Mouse (Mus musculus) heart, adult 2 months (tissue): Measurements from ENCODE around the gene Nsmf. TPM values are rescaled to one million over a fixed set of nuclear protein-coding genes. Genes with fewer than 3 reads are reported as not detected.

Source experiments
- DNase-seq, 2 experiments: peaks; one replicate each; pipeline ENCODE4 v3.0.0; 2021
- H3K27ac ChIP-seq: fragments of 200-600 bp; 2 replicates; pipeline ENCODE4 v1.8.1; 2022
- H3K27me3 ChIP-seq: fragments of 200-500 bp; 2 replicates; pipeline ENCODE4 v1.6.1; 2012; ENCODE audit warnings: mild to moderate bottlenecking, low read length, inconsistent platforms, mixed read lengths; ENCODE audit not compliant: control insufficient read depth, insufficient read depth
- H3K36me3 ChIP-seq: fragments of 200-500 bp; 2 replicates; pipeline ENCODE4 v1.6.1; 2012; ENCODE audit warnings: low read length, inconsistent platforms; ENCODE audit not compliant: control insufficient read depth, insufficient read depth
- H3K4me1 ChIP-seq: fragments of 200-500 bp; 2 replicates; pipeline ENCODE4 v1.6.1; 2011; ENCODE audit warnings: low read length; ENCODE audit not compliant: control insufficient read depth, insufficient read depth
- H3K4me3 ChIP-seq: fragments of 200-600 bp; 2 replicates; pipeline ENCODE4 v1.8.1; 2022
- H3K79me2 ChIP-seq: fragments of 200-500 bp; replicated peaks from 2 replicates; pipeline ENCODE4 v1.6.1; 2012; ENCODE audit warnings: mild to moderate bottlenecking, inconsistent platforms, low read length, moderate library complexity, mixed read lengths; ENCODE audit not compliant: control insufficient read depth, insufficient read depth
- H3K9ac ChIP-seq: fragments of 200-500 bp; 2 replicates; pipeline ENCODE4 v1.6.1; 2012; ENCODE audit warnings: low read depth, mild to moderate bottlenecking, control low read depth, inconsistent platforms, low read length, mixed read lengths
- CTCF ChIP-seq: fragments of 200-600 bp; IDR thresholded peaks from 2 replicates; pipeline ENCODE4 v1.8.1; 2022; ENCODE audit warnings: antibody characterized with exemption, mild to moderate bottlenecking, moderate library complexity
- EP300 ChIP-seq: fragments of 200-500 bp; IDR thresholded peaks from 2 replicates; pipeline ENCODE4 v1.6.1; 2011; ENCODE audit warnings: low read depth, low read length, control low read depth; ENCODE audit not compliant: insufficient read depth
- POLR2A ChIP-seq: fragments of 200-500 bp; IDR thresholded peaks from 2 replicates; pipeline ENCODE4 v1.6.1; 2011; ENCODE audit warnings: mild to moderate bottlenecking, low read depth, low read length, control low read depth; ENCODE audit not compliant: insufficient read depth
- WGBS: fragments of 180-500 bp; shearing (Covaris S2); methylation state at CpG from one replicate; pipeline ENCODE4 v1.1.7; 2018; 5-methylcytosine and 5-hydroxymethylcytosine counted together
- intact Hi-C: fragments of 180-260 bp; cut with DNase I; formaldehyde crosslinking; loops from one replicate; pipeline ENCODE4 v1.15.1; 2025
- microRNA-seq, 2 experiments: library from miRNA; unstranded; fragments of <30 nt; microRNA quantifications; one replicate each; pipeline ENCODE4 v1.2.0; 2021
- polyA plus RNA-seq: library from polyadenylated mRNA; depleted of rRNA; stranded (reverse); fragments of >200 nt; gene quantifications from 2 replicates; pipeline ENCODE4 v1.2.3, GENCODE M21; 2012; rRNA removed
- total RNA-seq, 2 experiments: library from RNA; stranded (reverse); gene quantifications; 2 replicates each; pipeline ENCODE4 v1.2.3; 2021

Nsmf gene
- total and polyA plus RNA-seq, 3 experiments: 12.4 to 46.9 (median 13.3) TPM

DNA sequence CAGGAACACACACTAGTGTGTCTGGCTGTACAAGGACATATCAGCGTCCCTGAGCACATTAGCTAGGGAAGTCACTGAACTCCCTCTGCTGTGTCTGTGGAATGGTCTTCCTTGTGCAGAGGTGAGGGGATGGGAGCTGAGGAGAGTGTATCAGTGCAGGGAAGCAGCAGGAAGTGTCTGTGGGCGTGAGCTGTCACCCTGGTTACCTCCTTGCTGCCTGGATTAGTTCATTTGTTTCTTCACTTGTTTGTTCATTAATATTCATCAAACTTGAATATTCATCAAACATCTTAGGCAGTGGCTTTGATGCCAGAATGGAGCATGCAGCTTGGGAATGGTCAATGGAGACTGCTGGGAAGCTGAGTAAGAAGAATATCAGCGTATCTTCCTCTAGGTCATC, 45.5 kb downstream of the Nsmf start:
- H3K27me3 ChIP-seq: no peaks in the 10 kb centered on the region
- TF ChIP-seq EP300 (no peak), CTCF (no peak), POLR2A (no peak)
- H3K4me1 ChIP-seq: no peaks in the 10 kb centered on the region
- H3K79me2 ChIP-seq: no peaks in the 10 kb centered on the region
- WGBS: 85% methylated on average over 3 of the region's 3 CpGs
- no peak overlapping the region for H3K4me3 ChIP-seq
- intact Hi-C loops: loop anchor here (5.0 kb wide), 1 partner anchor 58 kb away; no protein-coding TSS in a partner anchor
- no peak overlapping the region for H3K27ac ChIP-seq
- H3K9ac ChIP-seq: no peak overlapping the region
- DNase-seq: no peak
- no peaks in the 10 kb centered on the region for H3K36me3 ChIP-seq

DNA sequence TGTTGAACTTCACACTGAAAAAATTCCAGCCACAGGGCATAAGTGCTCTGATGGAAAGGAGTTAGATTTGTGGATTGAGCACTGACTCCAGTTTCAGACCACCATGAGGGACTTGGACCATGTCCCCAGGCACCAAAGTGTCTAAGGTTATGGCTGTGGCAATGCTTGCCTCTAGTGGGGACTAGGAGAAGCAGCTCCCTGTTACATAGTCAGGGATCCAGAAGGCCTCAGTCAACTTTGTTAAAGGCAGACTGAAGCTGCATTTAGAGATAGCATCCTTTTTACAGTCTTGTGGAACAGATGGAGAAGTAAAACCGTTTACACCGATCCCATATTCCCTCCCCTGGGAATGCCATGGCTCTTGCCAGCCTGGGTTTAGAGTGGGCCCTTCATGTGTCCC, 50.0 kb downstream of the Nsmf start:
- Histone ChIP-seq H3K27ac (no peak overlapping the region), H3K9ac (no peak overlapping the region), H3K4me1 (peaks cover 6% of the 10 kb centered on the region), H3K4me3 (no peak overlapping the region), H3K36me3 (no peaks in the 10 kb centered on the region), H3K79me2 (no peaks in the 10 kb centered on the region), H3K27me3 (no peaks in the 10 kb centered on the region)
- intact Hi-C loops: no loop called here
- WGBS: 80% methylated on average over 2 of the region's 2 CpGs
- TF ChIP-seq EP300 (no peak), POLR2A (no peak), CTCF (no peak)
- no peak for DNase-seq

DNA sequence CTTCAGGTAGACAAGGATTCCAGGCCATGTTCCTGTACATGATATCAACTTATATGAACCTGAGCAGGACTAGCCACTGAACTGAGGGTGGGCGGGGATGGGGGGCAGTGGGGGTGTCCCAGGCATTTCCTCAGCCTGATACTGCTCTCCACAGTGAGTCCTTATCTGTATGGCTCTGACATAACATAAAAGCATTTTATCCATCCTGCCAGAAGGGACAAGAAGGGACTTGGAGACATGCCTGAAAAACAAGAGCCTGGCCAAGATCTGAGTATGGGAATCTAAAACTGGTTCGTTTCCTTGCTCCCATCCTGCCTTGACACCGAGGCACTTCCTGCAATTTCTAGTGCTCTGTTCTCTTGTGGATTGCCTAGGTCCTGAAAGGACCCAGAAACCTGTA, 51.9 kb downstream of the Nsmf start:
- intact Hi-C loops: no loop called here
- WGBS: 12% methylated on average over 3 of the region's 3 CpGs
- no peaks in the 10 kb centered on the region for H3K79me2 ChIP-seq
- no peak for TF ChIP-seq EP300
- no peak for TF ChIP-seq POLR2A
- no peak for TF ChIP-seq CTCF
- H3K36me3 ChIP-seq: no peaks in the 10 kb centered on the region
- H3K27ac ChIP-seq: peak overlapping the region; percentile 29
- H3K4me1 ChIP-seq: peaks cover 13% of the 10 kb centered on the region
- no peak overlapping the region for H3K9ac ChIP-seq
- no peaks in the 10 kb centered on the region for H3K27me3 ChIP-seq
- no peak for DNase-seq
- no peak overlapping the region for H3K4me3 ChIP-seq

DNA sequence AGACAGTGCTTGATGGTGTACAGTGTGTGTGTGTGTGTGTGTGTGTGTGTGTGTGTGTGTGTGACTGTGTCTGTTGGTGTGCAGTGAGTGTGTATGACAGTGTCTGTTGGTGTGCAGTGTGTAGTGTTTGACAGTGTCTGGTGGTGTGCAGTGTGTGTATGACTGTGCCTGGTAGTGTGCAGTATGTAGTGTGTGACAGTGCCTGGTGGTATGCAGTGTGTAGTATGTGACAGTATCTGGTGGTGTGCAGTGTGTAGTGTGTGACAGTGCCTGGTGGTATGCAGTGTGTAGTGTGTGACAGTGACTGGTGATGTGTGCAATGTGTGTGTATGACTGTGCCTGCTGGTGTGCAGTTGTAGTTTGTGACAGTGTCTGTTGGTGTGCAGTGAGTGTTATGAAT, 55.3 kb downstream of the Nsmf start:
- Histone ChIP-seq H3K27me3 (no peaks in the 10 kb centered on the region), H3K36me3 (no peaks in the 10 kb centered on the region), H3K27ac (no peak overlapping the region), H3K79me2 (no peaks in the 10 kb centered on the region), H3K4me3 (no peak overlapping the region), H3K9ac (no peak overlapping the region), H3K4me1 (peaks cover 19% of the 10 kb centered on the region)
- intact Hi-C loops: no loop called here
- TF ChIP-seq CTCF (no peak), EP300 (no peak), POLR2A (no peak)
- no peak for DNase-seq

DNA sequence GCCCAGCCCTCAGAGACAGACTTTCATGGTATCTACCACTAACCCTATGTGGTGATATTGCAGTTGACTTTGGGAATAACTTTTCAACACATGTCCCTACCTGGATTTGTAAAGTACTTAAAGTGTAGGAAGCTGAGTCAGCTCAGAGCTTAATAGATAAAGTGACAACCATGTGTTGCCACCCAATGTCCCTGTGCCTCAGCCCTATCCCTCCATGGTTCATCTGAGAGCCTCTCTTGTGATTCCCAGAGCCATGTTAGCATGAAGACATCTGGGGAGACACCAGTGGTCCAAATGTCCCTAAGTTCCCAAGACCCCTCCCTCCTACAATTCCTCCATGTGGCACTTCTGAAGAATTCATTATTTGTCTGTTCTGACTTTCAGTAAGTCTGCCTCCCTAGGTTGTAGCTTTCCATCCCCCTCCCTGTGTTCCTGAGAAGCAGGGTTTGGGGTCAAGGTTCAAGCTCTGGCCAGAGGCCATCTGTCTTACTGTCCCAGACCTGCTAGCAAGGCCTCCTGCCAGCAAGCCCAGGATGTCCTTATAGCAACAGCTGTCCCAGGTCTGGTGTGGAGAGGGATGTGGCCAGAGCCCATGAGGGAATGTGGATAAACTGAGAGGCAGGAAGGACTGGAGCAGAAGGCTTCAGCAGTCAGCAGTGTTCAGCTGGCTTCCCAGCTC, 56.5 kb downstream of the Nsmf start:
- Histone ChIP-seq H3K79me2 (no peaks in the 10 kb centered on the region), H3K9ac (no peak overlapping the region), H3K4me1 (peaks cover 19% of the 10 kb centered on the region), H3K27me3 (no peaks in the 10 kb centered on the region), H3K4me3 (no peak overlapping the region), H3K27ac (peak overlapping the region; percentile 71), H3K36me3 (no peaks in the 10 kb centered on the region)
- TF ChIP-seq POLR2A (no peak), CTCF (no peak), EP300 (no peak)
- intact Hi-C loops: no loop called here
- DNase-seq: peak; percentile 26 to 37

DNA sequence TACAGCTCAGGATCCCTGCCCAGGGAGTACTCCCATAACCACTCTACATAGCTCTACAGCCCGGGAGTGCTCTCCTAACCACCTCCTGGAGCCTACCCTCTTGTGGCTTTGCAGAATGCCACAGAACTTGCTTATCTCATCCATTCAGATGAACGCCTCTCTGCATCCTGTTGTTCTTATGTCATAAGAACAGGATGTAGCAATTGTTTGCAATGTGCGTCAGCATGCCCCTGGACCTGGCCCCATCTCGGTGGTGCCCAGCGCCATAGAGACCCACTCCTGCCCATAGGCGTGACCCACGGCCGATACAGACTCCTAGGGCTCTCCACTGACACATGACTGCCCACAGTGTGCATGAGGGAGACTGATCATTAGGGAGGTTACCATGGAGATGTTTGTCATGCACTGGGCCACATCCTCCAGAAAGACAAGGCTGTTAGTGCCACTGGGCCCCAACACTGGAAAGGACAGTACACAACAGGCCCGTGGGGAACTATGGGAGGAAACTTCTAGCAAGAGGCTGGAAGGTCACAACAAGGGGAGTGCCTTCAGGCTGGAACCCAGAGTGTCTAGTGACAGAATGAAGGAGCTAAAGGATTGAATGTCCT, 57.1 kb downstream of the Nsmf start:
- DNase-seq: peak in 1 of 2 experiments; percentile 26
- WGBS: 22% methylated on average over 9 of the region's 9 CpGs
- no peaks in the 10 kb centered on the region for H3K27me3 ChIP-seq
- no peak overlapping the region for H3K4me3 ChIP-seq
- TF ChIP-seq CTCF: no peak
- 0 out of 2 replicates have a peak, but pooled peaks have one; percentile 57 for TF ChIP-seq EP300
- TF ChIP-seq POLR2A: no peak
- peaks cover 17% of the 10 kb centered on the region for H3K4me1 ChIP-seq
- H3K36me3 ChIP-seq: no peaks in the 10 kb centered on the region
- intact Hi-C loops: no loop called here
- peak overlapping the region; percentile 71 for H3K27ac ChIP-seq
- H3K9ac ChIP-seq: no peak overlapping the region
- no peaks in the 10 kb centered on the region for H3K79me2 ChIP-seq

Small RNAs within 50 kb of the gene (microRNA-seq; reads per million reads assigned to microRNA genes)
- 0 reads per million in 2 experiments for gene Gm24328
- gene Mir7664: 0 to 0.56 reads per million in 2 experiments

Other genes starting within 250 kb of the Nsmf start
- 10 to 100 TPM; 29.8 to 33.2 TPM for gene Ehmt1, start 134.7 kb upstream of the Nsmf start, total RNA-seq
- gene Ehmt1, start 134.7 kb upstream of the Nsmf start, polyA plus RNA-seq: 27.0 and 47.8 TPM in 2 replicates
- gene Arrdc1, start 119.1 kb upstream of the Nsmf start, total RNA-seq: 1 to 10 TPM; 4.5 to 5.7 TPM
- 21.8 and 27.1 TPM in 2 replicates for gene Arrdc1, start 119.1 kb upstream of the Nsmf start, polyA plus RNA-seq
- gene Zmynd19, start 104.6 kb upstream of the Nsmf start, total RNA-seq: 10 to 100 TPM; 16.7 to 17.5 TPM
- 6.4 and 10.0 TPM in 2 replicates for gene Zmynd19, start 104.6 kb upstream of the Nsmf start, polyA plus RNA-seq
- gene Dph7, start 92.0 kb upstream of the Nsmf start, total RNA-seq: 1 to 10 TPM; 4.0 to 4.4 TPM
- 6.9 and 10.2 TPM in 2 replicates for gene Dph7, start 92.0 kb upstream of the Nsmf start, polyA plus RNA-seq
- gene Mrpl41, start 79.3 kb upstream of the Nsmf start, total RNA-seq: 10 to 100 TPM; 80.9 to 97.0 TPM
- 82.0 and 90.0 TPM in 2 replicates for gene Mrpl41, start 79.3 kb upstream of the Nsmf start, polyA plus RNA-seq
- 10 to 100 TPM; 22.4 to 29.7 TPM for gene Pnpla7, start 78.3 kb upstream of the Nsmf start, total RNA-seq
- 16.5 and 16.9 TPM in 2 replicates for gene Pnpla7, start 78.3 kb upstream of the Nsmf start, polyA plus RNA-seq
- gene Entpd8, start 25.9 kb downstream of the Nsmf start, total RNA-seq: not detected
- not detected in 2 replicates for gene Entpd8, start 25.9 kb downstream of the Nsmf start, polyA plus RNA-seq
- gene Noxa1, start 40.8 kb downstream of the Nsmf start, total RNA-seq: not detected
- gene Noxa1, start 40.8 kb downstream of the Nsmf start, polyA plus RNA-seq: not detected in 2 replicates
- 1 to 10 TPM; 6.2 to 7.4 TPM for gene Nrarp, start 126.4 kb downstream of the Nsmf start, total RNA-seq
- 10.2 and 11.2 TPM in 2 replicates for gene Nrarp, start 126.4 kb downstream of the Nsmf start, polyA plus RNA-seq
- 1 to 10 TPM; 4.3 to 4.9 TPM for gene Tor4a, start 142.5 kb downstream of the Nsmf start, total RNA-seq
- gene Tor4a, start 142.5 kb downstream of the Nsmf start, polyA plus RNA-seq: 6.8 and 9.4 TPM in 2 replicates
- 10 to 100 TPM; 37.4 TPM for gene Nelfb, start 157.1 kb downstream of the Nsmf start, total RNA-seq
- 47.0 and 86.7 TPM in 2 replicates for gene Nelfb, start 157.1 kb downstream of the Nsmf start, polyA plus RNA-seq
- gene Stpg3, start 160.3 kb downstream of the Nsmf start, total RNA-seq: not detected
- 0.20 TPM in 1 of 2 replicates, not detected in the other for gene Stpg3, start 160.3 kb downstream of the Nsmf start, polyA plus RNA-seq
- not detected for gene Fam166a, start 164.4 kb downstream of the Nsmf start, total RNA-seq
- 0.21 TPM in 1 of 2 replicates, not detected in the other for gene Fam166a, start 164.4 kb downstream of the Nsmf start, polyA plus RNA-seq
- 100 to 1,000 TPM; 327 to 342 TPM for gene Tubb4b, start 170.3 kb downstream of the Nsmf start, total RNA-seq
- gene Tubb4b, start 170.3 kb downstream of the Nsmf start, polyA plus RNA-seq: 315 and 439 TPM in 2 replicates
- not detected for gene Slc34a3, start 180.0 kb downstream of the Nsmf start, total RNA-seq
- not detected in 2 replicates for gene Slc34a3, start 180.0 kb downstream of the Nsmf start, polyA plus RNA-seq
- not detected for gene Rnf224, start 182.4 kb downstream of the Nsmf start, total RNA-seq
- gene Rnf224, start 182.4 kb downstream of the Nsmf start, polyA plus RNA-seq: not detected in 2 replicates
- gene Rnf208, start 187.9 kb downstream of the Nsmf start, total RNA-seq: under 1 TPM; 0.47 to 0.61 TPM
- gene Rnf208, start 187.9 kb downstream of the Nsmf start, polyA plus RNA-seq: 1.5 and 2.4 TPM in 2 replicates
- gene Cysrt1, start 188.1 kb downstream of the Nsmf start, total RNA-seq: not detected
- gene Cysrt1, start 188.1 kb downstream of the Nsmf start, polyA plus RNA-seq: not detected in 2 replicates
- gene AL732309.1, start 192.5 kb downstream of the Nsmf start, total RNA-seq: 1 to 10 TPM in 1 of 2 experiments, under 1 TPM in 1; 0.68 to 1.8 TPM
- 4.7 and 6.1 TPM in 2 replicates for gene AL732309.1, start 192.5 kb downstream of the Nsmf start, polyA plus RNA-seq
- 10 to 100 TPM; 13.1 to 14.1 TPM for gene Tmem203, start 201.1 kb downstream of the Nsmf start, total RNA-seq
- gene Tmem203, start 201.1 kb downstream of the Nsmf start, polyA plus RNA-seq: 18.2 and 22.2 TPM in 2 replicates
- gene Tprn, start 208.3 kb downstream of the Nsmf start, total RNA-seq: 1 to 10 TPM; 5.9 to 6.7 TPM
- 7.5 and 9.9 TPM in 2 replicates for gene Tprn, start 208.3 kb downstream of the Nsmf start, polyA plus RNA-seq
- 10 to 100 TPM; 39.7 to 41.5 TPM for gene Ssna1, start 218.1 kb downstream of the Nsmf start, total RNA-seq
- 33.1 and 36.3 TPM in 2 replicates for gene Ssna1, start 218.1 kb downstream of the Nsmf start, polyA plus RNA-seq
- 10 to 100 TPM; 36.0 to 36.3 TPM for gene Anapc2, start 218.1 kb downstream of the Nsmf start, total RNA-seq
- 57.2 and 68.2 TPM in 2 replicates for gene Anapc2, start 218.1 kb downstream of the Nsmf start, polyA plus RNA-seq
- gene Tmem210, start 233.8 kb downstream of the Nsmf start, total RNA-seq: not detected
- gene Tmem210, start 233.8 kb downstream of the Nsmf start, polyA plus RNA-seq: 0.27 and 0.44 TPM in 2 replicates
- not detected for gene Lrrc26, start 235.6 kb downstream of the Nsmf start, total RNA-seq
- 2.9 TPM in 1 of 2 replicates, not detected in the other for gene Lrrc26, start 235.6 kb downstream of the Nsmf start, polyA plus RNA-seq